Mouse (Mus musculus) hindbrain, embryonic 15.5 days (tissue): ENCODE data around the gene Higd2a. TPM values are rescaled to one million over a fixed set of nuclear protein-coding genes. Genes with fewer than 3 reads are reported as not detected.
"Not testable (repeated sequence)": the region's sequence is repeated elsewhere in the genome, so short reads cannot be mapped to it uniquely, and the experiment has no call there.

ENCODE experiments used
- ATAC-seq: fragments of 200-750 bp; cut with Nextera tagmentation; 2 replicates; pipeline ENCODE4 v1.8.0; 2017; ENCODE audit warnings: low read depth, moderate number of reproducible peaks, moderate TSS enrichment; ENCODE audit not compliant: low FRiP score
- H3K27ac ChIP-seq: fragments of 300-500 bp; sonication (generic); replicated peaks from 2 replicates; pipeline ENCODE4 v1.5.1; 2015; ENCODE audit warnings: mild to moderate bottlenecking, inconsistent platforms
- H3K27me3 ChIP-seq: fragments of 300-500 bp; sonication (generic); 2 replicates; pipeline ENCODE4 v1.6.1; 2015; ENCODE audit warnings: control low read depth, inconsistent platforms
- H3K36me3 ChIP-seq: fragments of 300-500 bp; sonication (generic); 2 replicates; pipeline ENCODE4 v1.6.1; 2015; ENCODE audit warnings: control low read depth, inconsistent platforms
- H3K4me1 ChIP-seq: fragments of 300-500 bp; sonication (generic); replicated peaks from 2 replicates; pipeline ENCODE4 v1.6.1; 2015; ENCODE audit warnings: control low read depth, inconsistent platforms
- H3K4me2 ChIP-seq: fragments of 300-500 bp; sonication (generic); 2 replicates; pipeline ENCODE4 v1.6.1; 2015; ENCODE audit warnings: moderate library complexity, mild to moderate bottlenecking, inconsistent platforms
- H3K4me3 ChIP-seq: fragments of 300-500 bp; sonication (generic); 2 replicates; pipeline ENCODE4 v1.5.1; 2015; ENCODE audit warnings: mild to moderate bottlenecking, inconsistent platforms
- H3K9ac ChIP-seq: fragments of 300-500 bp; sonication (generic); 2 replicates; pipeline ENCODE4 v1.6.1; 2015; ENCODE audit warnings: inconsistent platforms
- H3K9me3 ChIP-seq: fragments of 300-500 bp; sonication (generic); 2 replicates; pipeline ENCODE4 v1.6.1; 2016; ENCODE audit warnings: control low read depth, inconsistent platforms
- WGBS: fragments of 180-500 bp; shearing (Covaris S2); methylation state at CpG from one replicate; pipeline ENCODE4 v1.1.7; 2015; 5-methylcytosine and 5-hydroxymethylcytosine counted together
- polyA plus RNA-seq: library from polyadenylated mRNA; unstranded; fragments of >200 nt; fragmentation: Nextera tagmentation; extraction: Ambion mirVana; gene quantifications from 2 replicates; pipeline ENCODE4 v1.2.1, GENCODE M21; 2015

The Higd2a gene
- polyA plus RNA-seq, 1 experiment from 2014 or later = 261 TPM

GRCm38 (mm10) chr13:54608666-54609065, 18.7 kb downstream of the Higd2a start:
- no peaks in the 10 kb centered on the region for H3K27me3 ChIP-seq
- H3K4me3 ChIP-seq = peak overlapping the region; percentile 81
- peak overlapping the region; percentile 23; the same call in 1 of the 2 replicates for H3K9ac ChIP-seq
- 9% methylated on average over 8 of the region's 8 CpGs for WGBS
- H3K4me1 ChIP-seq = peaks cover 33% of the 10 kb centered on the region
- peak overlapping the region; percentile 85 for H3K4me2 ChIP-seq
- no peak for ATAC-seq
- H3K36me3 ChIP-seq = 0 out of 2 replicates have a peak, but pooled peaks cover 9% of the 10 kb centered on the region
- H3K27ac ChIP-seq = no peak overlapping the region
- no peaks in the 10 kb centered on the region for H3K9me3 ChIP-seq

DNA sequence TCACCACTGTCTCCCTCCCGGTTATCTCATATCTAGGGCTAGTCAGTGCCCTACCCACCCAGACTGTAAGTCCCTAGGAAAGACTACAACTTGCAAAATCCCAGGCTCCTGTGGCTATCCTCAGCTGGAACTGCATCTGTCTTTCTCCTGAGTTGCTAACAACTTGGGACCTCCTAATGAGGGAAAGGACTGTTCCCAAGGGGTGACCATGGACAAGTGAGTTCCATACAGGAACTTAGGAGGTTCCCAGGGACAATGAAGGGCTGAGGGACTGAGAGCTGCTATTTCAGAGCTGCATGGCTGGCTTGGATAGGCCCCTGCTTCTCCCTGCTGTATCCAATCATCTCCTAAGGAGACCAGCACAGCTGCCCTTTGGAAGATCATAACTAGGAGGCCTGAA, 19.3 kb downstream of the Higd2a start:
- H3K27me3 ChIP-seq = no peaks in the 10 kb centered on the region
- H3K27ac ChIP-seq = no peak overlapping the region
- H3K4me2 ChIP-seq = peak overlapping the region; percentile 85
- no peak for ATAC-seq
- peak overlapping the region; percentile 23; the same call in 1 of the 2 replicates for H3K9ac ChIP-seq
- no peaks in the 10 kb centered on the region for H3K9me3 ChIP-seq
- H3K36me3 ChIP-seq = 0 out of 2 replicates have a peak, but pooled peaks cover 5% of the 10 kb centered on the region
- H3K4me1 ChIP-seq = peaks cover 33% of the 10 kb centered on the region
- peak overlapping the region; percentile 81 for H3K4me3 ChIP-seq
- WGBS = 20% methylated on average over 1 of the region's 1 CpGs

- H3K4me1 ChIP-seq = peaks cover 33% of the 10 kb centered on the region
- no peaks in the 10 kb centered on the region for H3K9me3 ChIP-seq
- no peaks in the 10 kb centered on the region for H3K27me3 ChIP-seq
- H3K9ac ChIP-seq = peak overlapping the region; percentile 91
- H3K4me2 ChIP-seq = peak overlapping the region; percentile 85
- 0 out of 2 replicates have a peak, but pooled peaks cover 5% of the 10 kb centered on the region for H3K36me3 ChIP-seq
- ATAC-seq = peak; percentile 19; the same call in 1 of the 2 replicates
- peak overlapping the region; percentile 81 for H3K4me3 ChIP-seq
- 5% methylated on average over 13 of the region's 13 CpGs for WGBS
- H3K27ac ChIP-seq = peak overlapping the region; percentile 88
These were observed 20.6 kb downstream of the Higd2a start for GRCm38 (mm10) chr13:54610613-54610971.

DNA sequence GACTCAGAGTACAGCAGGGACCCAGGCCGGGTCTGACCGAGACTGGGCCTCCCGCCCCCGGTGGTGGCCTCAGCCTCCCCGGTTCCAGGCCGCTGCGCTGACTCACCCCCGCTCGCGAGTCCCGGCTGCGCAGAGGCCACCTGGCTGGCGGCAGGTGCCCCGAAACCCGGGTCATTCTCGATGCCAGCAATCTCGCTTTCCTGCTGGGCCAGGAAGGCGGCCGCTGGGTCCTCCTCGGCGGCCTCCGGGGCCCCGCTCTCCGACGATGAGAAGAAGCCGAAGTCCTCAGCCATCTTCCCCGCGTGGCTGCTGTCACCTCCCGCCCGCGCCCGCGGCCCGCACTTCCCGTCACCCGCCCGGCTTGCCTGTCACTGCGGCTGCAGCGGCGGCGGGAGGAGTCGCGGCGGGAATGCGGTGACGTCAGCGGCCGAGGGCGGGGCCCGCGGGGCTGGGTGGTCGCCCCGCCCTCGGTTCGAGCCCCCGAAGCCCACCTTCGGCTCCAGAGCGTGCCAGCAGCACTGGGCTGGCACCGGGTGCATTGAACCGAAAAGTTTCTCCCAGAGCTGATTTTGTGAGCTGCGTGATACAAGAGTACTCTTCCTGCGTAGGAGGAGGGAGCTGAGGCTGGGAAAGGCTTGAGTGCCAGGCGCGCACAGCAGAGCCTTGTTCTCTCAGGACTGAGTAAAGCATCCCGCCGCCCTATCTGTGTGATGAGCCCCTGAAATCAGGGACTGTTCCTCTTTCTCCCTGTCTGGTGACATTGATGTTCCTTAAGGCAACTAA, 21.2 kb downstream of the Higd2a start, which contains the start of gene Cltb:
Cltb (minus strand) TSS at position 373 of the 783 bp plus-strand sequence.
- Histone ChIP-seq H3K36me3 (0 out of 2 replicates have a peak, but pooled peaks cover 3% of the 10 kb centered on the region), H3K4me1 (peaks cover 33% of the 10 kb centered on the region), H3K4me3 (peak within 1 kb of the TSS; percentile 81), H3K27me3 (no peaks in the 10 kb centered on the region), H3K4me2 (peak within 1 kb of the TSS; percentile 85), H3K9ac (peak within 1 kb of the TSS; percentile 91), H3K27ac (peak within 1 kb of the TSS; percentile 88), H3K9me3 (no peaks in the 10 kb centered on the region)
- 1% methylated on average over 59 of the region's 66 CpGs for WGBS
- ATAC-seq = peak; percentile 74

DNA sequence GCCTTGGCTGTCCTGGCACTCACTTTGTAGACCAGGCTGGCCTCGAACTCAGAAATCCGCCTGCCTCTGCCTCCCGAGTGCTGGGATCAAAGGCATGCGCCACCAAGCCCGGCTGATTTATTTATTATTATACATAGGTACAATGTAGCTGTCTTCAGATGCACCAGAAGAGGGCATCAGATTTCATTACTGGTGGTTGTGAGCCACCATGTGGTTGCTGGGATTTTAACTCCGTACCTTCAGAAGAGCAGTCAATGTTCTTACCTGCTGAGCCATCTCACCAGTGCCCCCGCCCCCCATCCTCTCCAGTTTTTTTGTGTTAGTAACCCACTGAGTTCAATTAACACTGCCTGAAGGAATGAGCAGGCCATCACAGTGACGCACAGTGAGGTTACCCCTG, 23.1 kb downstream of the Higd2a start:
- not testable (repeated sequence) for H3K36me3 ChIP-seq, H3K4me3 ChIP-seq, H3K4me2 ChIP-seq, H3K9me3 ChIP-seq, H3K27me3 ChIP-seq, H3K27ac ChIP-seq, H3K9ac ChIP-seq, ATAC-seq
- WGBS = 88% methylated on average over 8 of the region's 8 CpGs
- H3K4me1 ChIP-seq = peaks cover 31% of the 10 kb centered on the region

- Histone ChIP-seq H3K27ac (no peak overlapping the region), H3K9ac (no peak overlapping the region), H3K36me3 (no peaks in the 10 kb centered on the region), H3K4me2 (no peak overlapping the region), H3K9me3 (no peaks in the 10 kb centered on the region), H3K4me3 (no peak overlapping the region), H3K27me3 (no peaks in the 10 kb centered on the region), H3K4me1 (peaks cover 5% of the 10 kb centered on the region; the same call in 1 of the 2 replicates)
- 86% methylated on average over 8 of the region's 8 CpGs for WGBS
- ATAC-seq = no peak
These were observed 26.3 kb downstream of the Higd2a start for GRCm38 (mm10) chr13:54616307-54616706.

DNA sequence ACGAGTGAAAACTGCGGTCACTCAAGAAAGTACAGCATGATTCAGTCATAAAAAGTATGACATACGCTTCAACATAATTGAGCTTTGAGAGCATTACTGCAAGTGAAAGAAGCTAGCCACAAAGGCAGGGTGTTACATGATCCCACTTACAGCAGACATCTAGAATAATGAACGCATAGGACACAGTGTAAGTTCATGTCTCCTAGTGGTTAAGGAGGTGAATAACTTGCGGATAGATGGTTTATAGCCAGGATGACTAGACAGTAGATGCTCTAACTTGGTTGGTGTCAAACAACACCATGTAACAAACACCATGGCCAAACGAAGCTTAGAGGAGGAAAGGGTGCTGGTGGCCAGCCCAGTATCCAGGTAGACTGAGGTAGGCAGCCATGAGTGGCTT, 27.0 kb downstream of the Higd2a start:
- WGBS = 77% methylated on average over 6 of the region's 6 CpGs
- Histone ChIP-seq H3K9ac (no peak overlapping the region), H3K4me3 (no peak overlapping the region), H3K27ac (no peak overlapping the region), H3K4me2 (no peak overlapping the region), H3K36me3 (no peaks in the 10 kb centered on the region), H3K9me3 (no peaks in the 10 kb centered on the region), H3K27me3 (no peaks in the 10 kb centered on the region), H3K4me1 (no peaks in the 10 kb centered on the region)
- ATAC-seq = no peak

- Histone ChIP-seq H3K9ac (peak within 1 kb of the TSS; percentile 93), H3K36me3 (no peaks in the 10 kb centered on the region), H3K9me3 (no peaks in the 10 kb centered on the region), H3K27me3 (no peaks in the 10 kb centered on the region), H3K4me1 (peaks cover 25% of the 10 kb centered on the region), H3K4me2 (peak within 1 kb of the TSS; percentile 95), H3K27ac (peak within 1 kb of the TSS; percentile 94), H3K4me3 (peak within 1 kb of the TSS; percentile 98)
- ATAC-seq = peak; percentile 97
- 11% methylated on average over 44 of the region's 44 CpGs for WGBS
These were observed 31.3 kb downstream of the Higd2a start, which contains the start of gene Faf2 for GRCm38 (mm10) chr13:54621155-54621932. Gene Faf2 (plus strand): TSS chr13:54621784.

GRCm38 (mm10) chr13:54621960-54622521, 32.0 kb downstream of the Higd2a start:
- Histone ChIP-seq H3K4me3 (peak overlapping the region; percentile 98), H3K9me3 (no peaks in the 10 kb centered on the region), H3K27me3 (no peaks in the 10 kb centered on the region), H3K4me1 (peaks cover 25% of the 10 kb centered on the region), H3K27ac (peak overlapping the region; percentile 94), H3K36me3 (no peaks in the 10 kb centered on the region), H3K4me2 (peak overlapping the region; percentile 95), H3K9ac (peak overlapping the region; percentile 93)
- WGBS = 2% methylated on average over 27 of the region's 27 CpGs
- ATAC-seq = peak; percentile 80

DNA sequence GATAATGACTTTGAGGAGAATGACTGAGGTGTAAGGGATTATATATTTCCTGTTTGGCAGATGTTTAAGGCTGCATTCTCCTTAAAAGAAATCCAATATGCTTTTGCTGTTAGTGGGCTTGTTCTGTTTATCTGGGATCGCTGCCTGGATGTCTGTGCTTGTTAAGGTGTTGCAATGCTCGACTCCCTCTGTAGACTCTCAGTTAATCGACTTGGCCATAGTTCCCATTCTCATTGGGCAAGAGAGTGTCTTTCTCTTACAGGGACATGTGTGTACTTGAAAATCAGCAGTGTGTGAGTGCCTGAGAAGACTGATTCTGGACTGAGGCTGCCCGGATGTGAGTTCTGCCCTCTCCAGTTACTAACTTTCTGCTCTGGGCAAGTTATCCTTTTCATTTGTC, 39.1 kb downstream of the Higd2a start:
- Histone ChIP-seq H3K27me3 (no peaks in the 10 kb centered on the region), H3K4me1 (peaks cover 8% of the 10 kb centered on the region; the same call in 1 of the 2 replicates), H3K36me3 (no peaks in the 10 kb centered on the region), H3K4me2 (no peak overlapping the region), H3K27ac (no peak overlapping the region), H3K9me3 (no peaks in the 10 kb centered on the region), H3K9ac (no peak overlapping the region), H3K4me3 (no peak overlapping the region)
- 87% methylated on average over 4 of the region's 4 CpGs for WGBS
- no peak for ATAC-seq

- 78% methylated on average over 3 of the region's 3 CpGs for WGBS
- H3K9me3 ChIP-seq = no peaks in the 10 kb centered on the region
- no peak for ATAC-seq
- H3K36me3 ChIP-seq = peaks cover 3% of the 10 kb centered on the region; the same call in 1 of the 2 replicates
- H3K27me3 ChIP-seq = no peaks in the 10 kb centered on the region
- no peaks in the 10 kb centered on the region for H3K4me1 ChIP-seq
- H3K27ac ChIP-seq = no peak overlapping the region
- no peak overlapping the region for H3K4me2 ChIP-seq
- H3K9ac ChIP-seq = no peak overlapping the region
- H3K4me3 ChIP-seq = no peak overlapping the region
These were observed 42.8 kb downstream of the Higd2a start for GRCm38 (mm10) chr13:54632731-54633277.
